Mouse (Mus musculus): ENCODE measurements at regions not wholly inside any gene's neighbourhood (a gene's known extent, or its start where the extent isn't known, plus 50 kb on each side); places are given as distances from the start of the nearest gene placed in this dataset.

- Histone ChIP-seq H3K4me3 (replicated peaks; ENCODE audit: low read length) (no peak overlapping the region), H3K27ac (no peak overlapping the region), H3K4me1 (replicated peaks; ENCODE audit: control insufficient read depth, insufficient read depth, low read length) (no peaks in the 10 kb centered on the region), H3K9ac (no peak overlapping the region), H3K36me3 (replicated peaks; ENCODE audit: control insufficient read depth, insufficient read depth) (no peaks in the 10 kb centered on the region), H3K4me2 (replicated peaks) (no peak overlapping the region), H3K9me3 (ENCODE audit: control insufficient read depth, low read length) (no peaks in the 10 kb centered on the region), H3K27me3 (ENCODE audit: control insufficient read depth, insufficient read depth, low read length) (no peaks in the 10 kb centered on the region)
- no peak for ATAC-seq (ENCODE audit: low FRiP score)
- 86% methylated on average over 2 of the region's 2 CpGs for WGBS
- no peak for DNase-seq (ENCODE audit: low spot score)
These were observed 302.8 kb downstream of the Cylc2 start for GRCm38 (mm10) chr4:51519281-51519680.

- H3K9ac ChIP-seq: no peak overlapping the region
- H3K9me3 ChIP-seq (ENCODE audit: control insufficient read depth, low read length): no peaks in the 10 kb centered on the region
- DNase-seq (ENCODE audit: low spot score): no peak
- no peaks in the 10 kb centered on the region for H3K27me3 ChIP-seq (ENCODE audit: control insufficient read depth, insufficient read depth, low read length)
- no peak for ATAC-seq (ENCODE audit: low FRiP score)
- H3K4me3 ChIP-seq (replicated peaks; ENCODE audit: low read length): no peak overlapping the region
- no peak overlapping the region for H3K4me2 ChIP-seq (replicated peaks)
- H3K36me3 ChIP-seq (replicated peaks; ENCODE audit: control insufficient read depth, insufficient read depth): no peaks in the 10 kb centered on the region
- H3K27ac ChIP-seq: no peak overlapping the region
- no peaks in the 10 kb centered on the region for H3K4me1 ChIP-seq (replicated peaks; ENCODE audit: control insufficient read depth, insufficient read depth, low read length)
These were observed 303.3 kb downstream of the Cylc2 start for GRCm38 (mm10) chr4:51519750-51520149.

GRCm38 (mm10) chr4:51545419-51545818 is 328.9 kb downstream of the Cylc2 start:
- ATAC-seq (ENCODE audit: low FRiP score): no peak
- H3K36me3 ChIP-seq (replicated peaks; ENCODE audit: control insufficient read depth, insufficient read depth): no peaks in the 10 kb centered on the region
- no peak overlapping the region for H3K4me2 ChIP-seq (replicated peaks)
- WGBS: 74% methylated on average over 6 of the region's 6 CpGs
- no peaks in the 10 kb centered on the region for H3K4me1 ChIP-seq (replicated peaks; ENCODE audit: control insufficient read depth, insufficient read depth, low read length)
- H3K9me3 ChIP-seq (ENCODE audit: control insufficient read depth, low read length): no peaks in the 10 kb centered on the region
- H3K27ac ChIP-seq: no peak overlapping the region
- no peaks in the 10 kb centered on the region for H3K27me3 ChIP-seq (ENCODE audit: control insufficient read depth, insufficient read depth, low read length)
- no peak overlapping the region for H3K9ac ChIP-seq
- no peak overlapping the region for H3K4me3 ChIP-seq (replicated peaks; ENCODE audit: low read length)
- no peak for DNase-seq (ENCODE audit: low spot score)

- no peaks in the 10 kb centered on the region for H3K4me1 ChIP-seq (replicated peaks; ENCODE audit: control insufficient read depth, insufficient read depth, low read length)
- H3K27me3 ChIP-seq (ENCODE audit: control insufficient read depth, insufficient read depth, low read length): no peaks in the 10 kb centered on the region
- DNase-seq (ENCODE audit: low spot score) (no peak), ATAC-seq (ENCODE audit: low FRiP score) (no peak)
- H3K36me3 ChIP-seq (replicated peaks; ENCODE audit: control insufficient read depth, insufficient read depth): no peaks in the 10 kb centered on the region
- H3K9me3 ChIP-seq (ENCODE audit: control insufficient read depth, low read length): no peaks in the 10 kb centered on the region
- WGBS: 95% methylated on average over 1 of the region's 1 CpGs
- no peak overlapping the region for H3K4me2 ChIP-seq (replicated peaks)
- no peak overlapping the region for H3K9ac ChIP-seq
- H3K27ac ChIP-seq: no peak overlapping the region
- no peak overlapping the region for H3K4me3 ChIP-seq (replicated peaks; ENCODE audit: low read length)
These were observed 343.2 kb downstream of the Cylc2 start for GRCm38 (mm10) chr4:51559693-51560092.

GRCm38 (mm10) chr4:51560100-51560499 is 343.6 kb downstream of the Cylc2 start:
- Histone ChIP-seq H3K4me3 (replicated peaks; ENCODE audit: low read length) (no peak overlapping the region), H3K36me3 (replicated peaks; ENCODE audit: control insufficient read depth, insufficient read depth) (no peaks in the 10 kb centered on the region), H3K4me1 (replicated peaks; ENCODE audit: control insufficient read depth, insufficient read depth, low read length) (no peaks in the 10 kb centered on the region), H3K9ac (no peak overlapping the region), H3K27me3 (ENCODE audit: control insufficient read depth, insufficient read depth, low read length) (no peaks in the 10 kb centered on the region), H3K4me2 (replicated peaks) (no peak overlapping the region), H3K27ac (no peak overlapping the region), H3K9me3 (ENCODE audit: control insufficient read depth, low read length) (no peaks in the 10 kb centered on the region)
- ATAC-seq (ENCODE audit: low FRiP score) (no peak), DNase-seq (ENCODE audit: low spot score) (no peak)

- Histone ChIP-seq H3K4me3 (replicated peaks; ENCODE audit: low read length) (no peak overlapping the region), H3K4me1 (replicated peaks; ENCODE audit: control insufficient read depth, insufficient read depth, low read length) (no peaks in the 10 kb centered on the region), H3K9ac (no peak overlapping the region), H3K36me3 (replicated peaks; ENCODE audit: control insufficient read depth, insufficient read depth) (no peaks in the 10 kb centered on the region), H3K27ac (no peak overlapping the region), H3K4me2 (replicated peaks) (no peak overlapping the region), H3K9me3 (ENCODE audit: control insufficient read depth, low read length) (no peaks in the 10 kb centered on the region), H3K27me3 (ENCODE audit: control insufficient read depth, insufficient read depth, low read length) (no peaks in the 10 kb centered on the region)
- 71% methylated on average over 5 of the region's 5 CpGs for WGBS
- no peak for ATAC-seq (ENCODE audit: low FRiP score)
- DNase-seq (ENCODE audit: low spot score): no peak
These were observed 345.9 kb downstream of the Cylc2 start for GRCm38 (mm10) chr4:51562379-51562778.

- Histone ChIP-seq H3K36me3 (replicated peaks; ENCODE audit: control insufficient read depth, insufficient read depth) (no peaks in the 10 kb centered on the region), H3K9me3 (ENCODE audit: control insufficient read depth, low read length) (no peaks in the 10 kb centered on the region), H3K27ac (no peak overlapping the region), H3K27me3 (ENCODE audit: control insufficient read depth, insufficient read depth, low read length) (no peaks in the 10 kb centered on the region), H3K4me3 (replicated peaks; ENCODE audit: low read length) (no peak overlapping the region), H3K4me2 (replicated peaks) (no peak overlapping the region), H3K4me1 (replicated peaks; ENCODE audit: control insufficient read depth, insufficient read depth, low read length) (no peaks in the 10 kb centered on the region), H3K9ac (no peak overlapping the region)
- WGBS: 71% methylated on average over 2 of the region's 2 CpGs
- ATAC-seq (ENCODE audit: low FRiP score) (no peak), DNase-seq (ENCODE audit: low spot score) (no peak)
These were observed 360.0 kb downstream of the Cylc2 start for GRCm38 (mm10) chr4:51576456-51576855.

- Histone ChIP-seq H3K4me1 (replicated peaks; ENCODE audit: control insufficient read depth, insufficient read depth, low read length) (no peaks in the 10 kb centered on the region), H3K9me3 (ENCODE audit: control insufficient read depth, low read length) (no peaks in the 10 kb centered on the region), H3K36me3 (replicated peaks; ENCODE audit: control insufficient read depth, insufficient read depth) (no peaks in the 10 kb centered on the region), H3K27ac (no peak overlapping the region), H3K4me3 (replicated peaks; ENCODE audit: low read length) (no peak overlapping the region), H3K27me3 (ENCODE audit: control insufficient read depth, insufficient read depth, low read length) (no peaks in the 10 kb centered on the region), H3K4me2 (replicated peaks) (no peak overlapping the region), H3K9ac (no peak overlapping the region)
- DNase-seq (ENCODE audit: low spot score): no peak
- no peak for ATAC-seq (ENCODE audit: low FRiP score)
- WGBS: 73% methylated on average over 4 of the region's 4 CpGs
These were observed 377.6 kb downstream of the Cylc2 start for GRCm38 (mm10) chr4:51594044-51594443.

- no peak overlapping the region for H3K4me3 ChIP-seq (replicated peaks; ENCODE audit: low read length)
- no peaks in the 10 kb centered on the region for H3K4me1 ChIP-seq (replicated peaks; ENCODE audit: control insufficient read depth, insufficient read depth, low read length)
- DNase-seq (ENCODE audit: low spot score): no peak
- H3K4me2 ChIP-seq (replicated peaks): no peak overlapping the region
- no peak overlapping the region for H3K27ac ChIP-seq
- H3K36me3 ChIP-seq (replicated peaks; ENCODE audit: control insufficient read depth, insufficient read depth): no peaks in the 10 kb centered on the region
- H3K9ac ChIP-seq: no peak overlapping the region
- H3K9me3 ChIP-seq (ENCODE audit: control insufficient read depth, low read length): no peaks in the 10 kb centered on the region
- H3K27me3 ChIP-seq (ENCODE audit: control insufficient read depth, insufficient read depth, low read length): no peaks in the 10 kb centered on the region
- 80% methylated on average over 3 of the region's 3 CpGs for WGBS
- no peak for ATAC-seq (ENCODE audit: low FRiP score)
These were observed 381.4 kb downstream of the Cylc2 start for GRCm38 (mm10) chr4:51597850-51598249.

- H3K27me3 ChIP-seq (ENCODE audit: control insufficient read depth, insufficient read depth, low read length): no peaks in the 10 kb centered on the region
- WGBS: 87% methylated on average over 6 of the region's 6 CpGs
These were observed 383.7 kb downstream of the Cylc2 start for GRCm38 (mm10) chr4:51599984-51600747.

More at GRCm38 (mm10) chr4:51599984-51600747, 383.7 kb downstream of the Cylc2 start:
- Histone ChIP-seq H3K4me2 (replicated peaks) (no peak overlapping the region), H3K36me3 (replicated peaks; ENCODE audit: control insufficient read depth, insufficient read depth) (no peaks in the 10 kb centered on the region), H3K4me3 (replicated peaks; ENCODE audit: low read length) (no peak overlapping the region), H3K4me1 (replicated peaks; ENCODE audit: control insufficient read depth, insufficient read depth, low read length) (no peaks in the 10 kb centered on the region), H3K9me3 (ENCODE audit: control insufficient read depth, low read length) (no peaks in the 10 kb centered on the region), H3K9ac (no peak overlapping the region), H3K27ac (no peak overlapping the region)
- ATAC-seq (ENCODE audit: low FRiP score) (no peak), DNase-seq (ENCODE audit: low spot score) (no peak)

All from hindbrain, embryonic 14.5 days (tissue).